Mouse (Mus musculus) hindbrain, postnatal 0 days (tissue): ENCODE results near the gene Map4k1. TPM values are rescaled to one million over a fixed set of nuclear protein-coding genes. Genes with fewer than 3 reads are reported as not detected.
"Not testable (repeated sequence)": the region's sequence is repeated elsewhere in the genome, so short reads cannot be mapped to it uniquely, and the experiment has no call there.

Experiments
- ATAC-seq: fragments of 200-750 bp; cut with Nextera tagmentation; 2 replicates; pipeline ENCODE4 v1.8.0; 2017; ENCODE audit warnings: mild to moderate bottlenecking, moderate TSS enrichment, moderate library complexity
- DNase-seq: peaks from one replicate; pipeline ENCODE4 v3.0.0-alpha.2; 2015; ENCODE audit warnings: low spot score
- H3K27ac ChIP-seq: fragments of 300-500 bp; sonication (generic); 2 replicates; pipeline ENCODE4 v1.5.1; 2014; ENCODE audit warnings: mild to moderate bottlenecking
- H3K27me3 ChIP-seq: fragments of 300-500 bp; sonication (generic); 2 replicates; pipeline ENCODE4 v1.6.1; 2014; ENCODE audit warnings: low read length, mixed read lengths; ENCODE audit not compliant: insufficient read depth
- H3K36me3 ChIP-seq: fragments of 300-500 bp; sonication (generic); 2 replicates; pipeline ENCODE4 v1.6.1; 2014; ENCODE audit warnings: low read length, mixed read lengths; ENCODE audit not compliant: insufficient read depth
- H3K4me1 ChIP-seq: fragments of 300-500 bp; sonication (generic); 2 replicates; pipeline ENCODE4 v1.6.1; 2014; ENCODE audit warnings: antibody characterized with exemption, low read length, mixed read lengths; ENCODE audit not compliant: insufficient read depth
- H3K4me2 ChIP-seq: fragments of 300-500 bp; sonication (generic); 2 replicates; pipeline ENCODE4 v1.6.1; 2014; ENCODE audit warnings: low read depth, mild to moderate bottlenecking, low read length, moderate library complexity, mixed read lengths
- H3K4me3 ChIP-seq: fragments of 300-500 bp; sonication (generic); 2 replicates; pipeline ENCODE4 v1.5.1; 2014; ENCODE audit warnings: low read length
- H3K9ac ChIP-seq: fragments of 300-500 bp; sonication (generic); replicated peaks from 2 replicates; pipeline ENCODE4 v1.6.1; 2014; ENCODE audit warnings: mild to moderate bottlenecking, low read length, moderate library complexity, mixed read lengths
- H3K9me3 ChIP-seq: fragments of 300-500 bp; sonication (generic); 2 replicates; pipeline ENCODE4 v1.6.1; 2016; ENCODE audit warnings: low read length, mixed read lengths
- CTCF ChIP-seq: IDR thresholded peaks from 2 replicates; pipeline ENCODE4 v1.5.1; 2016; ENCODE audit warnings: antibody characterized with exemption, control low read depth, low read depth
- WGBS: fragments of 180-500 bp; shearing (Covaris S2); extraction: QIAGEN DNeasy Blood & Tissue Kit; methylation state at CpG from one replicate; pipeline ENCODE4 v1.1.7; 2014; 5-methylcytosine and 5-hydroxymethylcytosine counted together
- polyA plus RNA-seq: library from polyadenylated mRNA; unstranded; fragments of >200 nt; fragmentation: Nextera tagmentation; extraction: Ambion mirVana; gene quantifications from 2 replicates; pipeline ENCODE4 v1.2.1, GENCODE M21; 2015
- total RNA-seq: library from RNA; depleted of rRNA; stranded (reverse); fragments of >200 nt; gene quantifications from 2 replicates; pipeline ENCODE4 v1.2.3, GENCODE M21; 2014

Gene Map4k1
- total and polyA plus RNA-seq, 2 experiments from 2014 or later = 5.8 to 15.0 TPM

DNA sequence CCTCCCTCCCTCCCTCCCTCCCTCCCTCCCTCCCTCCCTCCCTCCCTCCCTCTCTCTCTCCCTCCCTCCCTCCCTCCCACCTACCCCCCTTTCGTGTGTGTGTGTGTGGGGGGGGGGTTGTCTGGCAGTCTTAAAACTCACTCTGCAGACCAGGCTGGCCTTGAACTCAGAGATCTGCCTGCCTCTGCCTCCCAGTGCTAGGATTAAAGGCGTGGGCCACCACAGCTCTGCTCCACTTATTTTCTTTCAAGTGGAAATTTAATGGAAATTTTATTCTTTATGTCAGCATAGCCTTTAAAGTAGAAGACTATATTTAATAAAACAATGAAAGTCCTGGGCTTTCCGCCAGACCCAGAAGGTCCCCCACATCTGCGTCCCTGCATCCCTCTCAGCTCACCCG lies 15.7 kb upstream of the Map4k1 start:
- 0 out of 2 replicates have a peak, but pooled peaks cover 2% of the 10 kb centered on the region for H3K36me3 ChIP-seq

DNA sequence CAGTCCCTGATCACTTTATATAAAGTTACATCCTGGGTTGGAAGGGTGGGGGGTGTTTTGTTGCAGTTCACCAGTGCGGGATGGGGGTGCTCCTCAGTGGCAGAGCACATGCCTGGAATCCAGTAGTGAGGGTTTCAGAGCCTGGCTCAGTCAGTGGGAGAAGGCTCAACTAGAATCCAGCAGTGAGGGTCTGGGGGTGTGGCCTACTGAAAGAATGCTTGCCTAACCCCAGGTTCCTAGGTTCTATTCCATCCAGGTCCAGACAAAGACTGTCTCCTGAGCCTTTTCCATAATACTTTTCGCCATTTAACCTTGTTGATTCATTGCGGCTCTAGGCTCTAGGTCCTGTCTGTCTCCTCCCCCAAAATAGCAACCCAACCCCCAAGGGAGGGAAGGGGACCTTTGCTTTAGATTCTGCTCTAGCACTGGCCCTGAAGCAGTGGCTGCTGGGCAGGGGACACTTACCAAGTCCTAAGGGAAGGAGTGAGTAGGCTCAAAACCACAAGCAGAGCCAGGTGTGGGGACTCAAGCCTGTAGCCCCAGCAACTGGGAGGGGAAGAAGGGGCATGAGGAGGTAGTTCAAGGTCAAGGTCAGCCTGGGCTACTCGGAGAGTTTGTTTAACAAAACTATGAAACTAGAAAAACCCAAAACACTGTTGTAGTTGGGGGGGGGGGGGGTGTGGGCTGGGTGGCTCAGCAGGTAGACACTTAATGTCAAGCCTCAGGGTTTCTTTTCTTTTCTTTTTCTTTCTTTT lies 14.9 kb upstream of the Map4k1 start:
- WGBS = 69% methylated on average over 4 of the region's 4 CpGs

More for the DNA sequence above, 15.7 kb upstream of the Map4k1 start:
- H3K4me2 ChIP-seq = no peak overlapping the region
- H3K9ac ChIP-seq = no peak overlapping the region
- ATAC-seq = no peak
- H3K27ac ChIP-seq = no peak overlapping the region
- no peak overlapping the region for H3K4me3 ChIP-seq
- H3K4me1 ChIP-seq = no peaks in the 10 kb centered on the region
- H3K27me3 ChIP-seq = no peaks in the 10 kb centered on the region
- no peaks in the 10 kb centered on the region for H3K9me3 ChIP-seq
- no peak for DNase-seq
- TF ChIP-seq CTCF = no peak
- 76% methylated on average over 4 of the region's 5 CpGs for WGBS

DNA sequence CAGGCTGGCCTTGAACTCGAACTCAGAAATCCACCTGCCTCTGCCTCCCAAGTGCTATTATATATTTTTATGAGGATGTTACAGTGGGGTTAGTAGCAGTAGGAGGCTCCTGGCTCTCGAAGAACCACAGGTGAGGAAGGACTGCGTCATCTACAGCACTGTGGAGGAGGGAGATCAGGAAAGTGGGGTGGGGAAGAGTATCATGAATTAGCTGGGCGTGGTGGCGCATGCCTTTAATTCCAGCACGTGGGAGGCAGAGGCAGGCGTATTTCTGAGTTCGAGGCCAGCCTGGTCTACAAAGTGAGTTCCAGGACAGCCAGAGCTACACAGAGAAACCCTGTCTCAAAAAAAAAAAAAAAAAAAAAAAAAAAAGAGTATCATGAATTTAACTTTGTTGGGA lies 13.7 kb upstream of the Map4k1 start:
- WGBS = 97% methylated on average over 8 of the region's 8 CpGs
- DNase-seq, H3K4me3 ChIP-seq, H3K4me2 ChIP-seq, H3K9me3 ChIP-seq, H3K27ac ChIP-seq, H3K4me1 ChIP-seq, H3K9ac ChIP-seq, ATAC-seq, H3K27me3 ChIP-seq: not testable (repeated sequence)
- H3K36me3 ChIP-seq = peaks cover 11% of the 10 kb centered on the region; the same call in 1 of the 2 replicates

More for the DNA sequence above, 14.9 kb upstream of the Map4k1 start:
- no peak overlapping the region for H3K4me3 ChIP-seq
- no peak overlapping the region for H3K4me2 ChIP-seq
- peaks cover 10% of the 10 kb centered on the region; the same call in 1 of the 2 replicates for H3K36me3 ChIP-seq
- H3K27ac ChIP-seq = no peak overlapping the region
- no peaks in the 10 kb centered on the region for H3K4me1 ChIP-seq
- DNase-seq = no peak
- no peak for TF ChIP-seq CTCF
- H3K9me3 ChIP-seq = no peaks in the 10 kb centered on the region
- no peak for ATAC-seq
- no peak overlapping the region for H3K9ac ChIP-seq
- H3K27me3 ChIP-seq = no peaks in the 10 kb centered on the region

DNA sequence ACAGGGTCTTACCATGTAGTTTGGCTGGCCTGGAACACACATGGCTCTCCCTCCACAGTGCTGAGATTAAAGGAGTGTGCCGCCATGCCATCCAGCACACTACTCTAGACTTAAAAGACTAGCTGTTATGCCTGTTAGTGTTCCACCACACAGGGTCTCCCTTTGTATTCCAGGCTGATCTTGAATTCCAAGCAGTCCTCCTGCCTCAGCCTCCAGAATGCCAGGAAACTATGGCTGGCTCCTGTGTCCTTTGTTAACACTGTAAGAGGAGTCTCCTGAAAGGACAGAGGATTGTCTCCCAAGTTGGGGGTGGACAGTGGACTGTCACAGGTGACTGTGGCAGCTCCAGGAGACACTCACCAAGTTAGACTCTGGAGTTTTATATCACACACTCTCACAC lies 12.6 kb upstream of the Map4k1 start:
- Histone ChIP-seq H3K4me3 (no peak overlapping the region), H3K27me3 (no peaks in the 10 kb centered on the region), H3K36me3 (peaks cover 22% of the 10 kb centered on the region; the same call in 1 of the 2 replicates), H3K4me2 (no peak overlapping the region), H3K9me3 (no peaks in the 10 kb centered on the region), H3K27ac (no peak overlapping the region), H3K9ac (no peak overlapping the region), H3K4me1 (no peaks in the 10 kb centered on the region)
- no peak for TF ChIP-seq CTCF
- WGBS = 80% methylated on average over 1 of the region's 1 CpGs
- DNase-seq = no peak
- ATAC-seq = no peak

DNA sequence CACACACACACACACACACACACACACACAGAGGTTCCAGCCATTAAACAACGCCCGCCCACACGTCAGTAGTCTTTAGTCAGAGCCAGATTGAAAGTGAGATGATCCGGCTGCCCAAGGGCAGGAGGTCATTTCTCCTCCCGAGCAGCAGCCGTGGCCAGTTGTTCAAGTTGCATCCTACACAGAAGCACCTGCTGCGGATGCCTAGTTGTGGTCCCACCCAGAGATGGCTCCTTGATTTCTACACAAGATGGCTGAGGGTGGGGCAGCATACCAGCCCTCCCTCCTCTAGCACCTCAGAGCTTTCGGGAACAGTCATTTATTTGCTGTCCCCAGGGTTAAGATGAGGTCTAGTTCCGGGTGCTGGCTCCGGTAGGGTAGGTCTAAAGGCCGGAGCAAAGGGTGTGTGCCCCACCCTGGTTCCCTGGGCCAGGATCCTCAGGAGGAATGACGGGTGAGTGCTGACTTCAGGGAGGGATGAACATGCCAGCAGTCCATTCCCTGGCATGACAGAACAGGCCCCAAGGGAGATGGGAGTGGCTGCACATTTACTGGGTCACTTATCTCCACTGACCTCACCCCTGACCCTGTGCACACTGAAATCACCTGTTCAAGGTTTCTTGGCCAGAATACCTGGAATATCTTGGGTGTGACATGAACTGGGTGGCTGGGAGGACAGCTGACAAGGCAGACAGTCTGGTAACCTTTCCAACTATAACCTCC lies 12.0 kb upstream of the Map4k1 start:
- no peak for TF ChIP-seq CTCF
- Histone ChIP-seq H3K9ac (no peak overlapping the region), H3K4me3 (no peak overlapping the region), H3K9me3 (no peaks in the 10 kb centered on the region), H3K4me2 (no peak overlapping the region), H3K4me1 (no peaks in the 10 kb centered on the region), H3K27ac (no peak overlapping the region), H3K27me3 (no peaks in the 10 kb centered on the region), H3K36me3 (peaks cover 26% of the 10 kb centered on the region; the same call in 1 of the 2 replicates)
- ATAC-seq (no peak), DNase-seq (no peak)
- WGBS = 79% methylated on average over 12 of the region's 12 CpGs

DNA sequence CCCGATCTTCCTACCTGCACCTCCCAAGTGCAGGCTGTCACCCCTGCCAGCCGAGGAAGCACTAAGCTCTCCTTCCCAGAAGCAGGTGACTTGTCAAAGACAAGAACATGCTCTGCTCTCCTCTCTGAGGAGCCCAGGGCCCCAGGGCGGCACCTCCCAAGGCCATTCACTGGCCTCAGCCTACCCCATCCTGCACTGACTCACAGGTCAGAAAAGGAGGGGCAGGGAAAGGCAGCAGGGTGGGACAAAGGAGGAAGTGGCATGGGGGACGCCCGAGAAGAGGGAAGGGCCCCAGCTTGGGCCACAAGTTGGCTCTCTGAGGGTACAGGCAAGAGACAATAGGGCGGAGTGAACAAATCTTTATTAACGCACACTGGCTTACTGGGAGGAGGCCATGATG lies 10.8 kb upstream of the Map4k1 start:
- ATAC-seq (no peak), DNase-seq (no peak)
- no peaks in the 10 kb centered on the region for H3K4me1 ChIP-seq
- TF ChIP-seq CTCF = no peak
- WGBS = 87% methylated on average over 7 of the region's 7 CpGs
- peaks cover 26% of the 10 kb centered on the region; the same call in 1 of the 2 replicates for H3K36me3 ChIP-seq
- H3K4me2 ChIP-seq = no peak overlapping the region
- H3K27me3 ChIP-seq = no peaks in the 10 kb centered on the region
- H3K9me3 ChIP-seq = no peaks in the 10 kb centered on the region
- no peak overlapping the region for H3K4me3 ChIP-seq
- no peak overlapping the region for H3K27ac ChIP-seq
- H3K9ac ChIP-seq = no peak overlapping the region

DNA sequence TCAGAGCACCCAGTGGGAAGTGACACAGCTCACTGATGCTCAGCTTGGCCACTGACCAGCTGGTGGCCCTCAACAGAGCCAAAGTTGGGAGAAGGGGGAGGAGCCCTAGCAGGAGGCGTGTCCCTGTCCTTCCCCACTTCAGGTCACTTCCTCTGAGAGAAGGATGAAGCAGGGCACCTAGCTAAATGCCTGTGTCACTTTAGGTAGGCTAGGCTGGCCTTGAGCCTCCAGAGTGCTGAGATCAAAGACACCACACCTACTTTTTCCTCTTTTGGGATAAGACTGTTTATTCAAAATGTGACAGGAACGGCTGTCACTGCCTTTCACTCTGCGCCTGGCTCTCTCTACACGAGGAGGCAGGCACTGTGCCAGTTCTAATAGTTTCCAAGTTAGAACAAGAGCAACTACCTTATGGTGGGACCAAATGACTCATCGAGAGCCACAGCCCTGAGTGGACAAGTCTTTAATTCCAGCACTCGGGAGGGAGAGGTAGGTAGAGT lies 10.0 kb upstream of the Map4k1 start:
- no peaks in the 10 kb centered on the region for H3K4me1 ChIP-seq
- no peaks in the 10 kb centered on the region for H3K27me3 ChIP-seq
- TF ChIP-seq CTCF = no peak
- H3K9me3 ChIP-seq = no peaks in the 10 kb centered on the region
- ATAC-seq = no peak
- no peak overlapping the region for H3K27ac ChIP-seq
- no peak for DNase-seq
- peaks cover 30% of the 10 kb centered on the region; the same call in 1 of the 2 replicates for H3K36me3 ChIP-seq
- H3K4me2 ChIP-seq = no peak overlapping the region
- H3K9ac ChIP-seq = no peak overlapping the region
- no peak overlapping the region for H3K4me3 ChIP-seq
- 78% methylated on average over 6 of the region's 6 CpGs for WGBS
